Mouse (Mus musculus) heart, adult 8-10 months (tissue): Measurements from ENCODE around the gene Gm20671. TPM values are rescaled to one million over a fixed set of nuclear protein-coding genes. Genes with fewer than 3 reads are reported as not detected.
"Not testable (repeated sequence)": the region's sequence is repeated elsewhere in the genome, so short reads cannot be mapped to it uniquely, and the experiment has no call there.

Source experiments
- DNase-seq: peaks from one replicate; pipeline ENCODE4 v3.0.0; 2022; ENCODE audit warnings: low spot score
- total RNA-seq, 4 experiments: library from RNA; stranded (reverse); gene quantifications; 2 replicates each; pipeline ENCODE4 v1.2.4; 2022

The Gm20671 gene
- total RNA-seq, 4 experiments from 2014 or later, result 0.35 to 0.37 TPM; not detected in 2

- DNase-seq, result peak; percentile 93
Observed at GRCm38 (mm10) chr5:32785313-32785915, 41.5 kb downstream of the Gm20671 start, which contains the start of gene Pisd. Gene Pisd, minus strand, starts transcription at chr5:32785646.

GRCm38 (mm10) chr5:32784726-32785125 lies 42.2 kb downstream of the Gm20671 start:
- no peak for DNase-seq

DNA sequence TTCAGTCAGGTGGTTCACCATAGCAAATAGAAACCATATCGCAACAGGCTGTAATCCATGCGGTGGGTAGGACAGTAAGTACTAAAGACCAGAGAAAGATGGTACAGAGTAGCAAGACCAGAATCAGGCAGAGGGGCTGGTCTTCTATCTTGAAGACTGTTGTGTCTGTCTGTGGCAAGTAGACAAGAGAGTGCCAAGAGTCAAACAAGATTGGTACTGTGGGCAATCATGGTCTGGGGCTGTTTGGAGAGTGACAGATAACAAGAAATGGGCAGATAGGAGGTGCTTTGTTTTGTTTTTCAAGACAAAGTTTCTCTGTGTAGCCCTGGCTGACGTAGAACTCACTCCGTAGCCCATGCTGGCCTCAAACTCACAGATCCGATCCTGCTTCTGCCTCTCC lies 45.3 kb downstream of the Gm20671 start:
- no peak for DNase-seq

DNA sequence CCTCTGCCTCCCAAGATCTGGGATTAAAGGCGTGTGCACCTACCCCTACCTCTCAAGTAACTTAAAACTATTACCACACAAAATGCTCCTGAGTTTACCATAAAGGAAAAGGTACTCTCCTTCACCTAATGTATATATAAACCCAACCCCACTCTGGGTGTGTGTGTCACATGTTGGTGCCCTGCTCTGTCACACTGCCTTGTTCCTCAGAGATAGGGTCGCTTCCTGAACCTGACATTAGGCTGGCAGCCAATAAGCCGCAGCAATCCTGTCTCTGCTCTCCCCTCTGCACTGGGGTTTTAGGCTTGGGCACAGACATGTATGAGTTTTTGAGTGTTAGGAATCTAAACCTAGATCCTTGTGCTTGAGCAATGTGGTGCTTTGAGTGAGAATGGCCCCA lies 48.7 kb downstream of the Gm20671 start:
- DNase-seq, result no peak

DNA sequence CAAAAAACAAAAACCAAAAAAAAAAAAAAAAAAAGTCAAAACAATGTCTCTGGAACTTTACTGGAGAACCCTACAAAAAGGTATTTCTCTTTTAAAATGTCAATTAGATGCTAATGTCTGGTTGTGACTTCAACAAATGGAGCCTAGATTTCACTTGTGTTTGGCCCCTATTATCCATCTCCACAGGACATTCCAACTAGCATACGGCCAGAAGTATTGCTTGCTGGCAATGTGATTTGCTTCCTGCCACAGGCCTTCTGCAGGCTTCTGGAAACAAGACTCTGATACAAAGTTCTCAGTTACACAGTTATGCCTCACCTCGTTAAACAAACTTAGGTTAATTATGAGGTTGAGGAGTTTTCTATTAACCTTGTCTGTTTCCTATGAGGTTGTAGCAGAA lies 54.5 kb downstream of the Gm20671 start:
- DNase-seq, result no peak

- no peak for DNase-seq
Observed at GRCm38 (mm10) chr5:32767636-32768373, 59.1 kb downstream of the Gm20671 start.

- DNase-seq, result no peak
Observed at GRCm38 (mm10) chr5:32767004-32767403, 59.9 kb downstream of the Gm20671 start.

DNA sequence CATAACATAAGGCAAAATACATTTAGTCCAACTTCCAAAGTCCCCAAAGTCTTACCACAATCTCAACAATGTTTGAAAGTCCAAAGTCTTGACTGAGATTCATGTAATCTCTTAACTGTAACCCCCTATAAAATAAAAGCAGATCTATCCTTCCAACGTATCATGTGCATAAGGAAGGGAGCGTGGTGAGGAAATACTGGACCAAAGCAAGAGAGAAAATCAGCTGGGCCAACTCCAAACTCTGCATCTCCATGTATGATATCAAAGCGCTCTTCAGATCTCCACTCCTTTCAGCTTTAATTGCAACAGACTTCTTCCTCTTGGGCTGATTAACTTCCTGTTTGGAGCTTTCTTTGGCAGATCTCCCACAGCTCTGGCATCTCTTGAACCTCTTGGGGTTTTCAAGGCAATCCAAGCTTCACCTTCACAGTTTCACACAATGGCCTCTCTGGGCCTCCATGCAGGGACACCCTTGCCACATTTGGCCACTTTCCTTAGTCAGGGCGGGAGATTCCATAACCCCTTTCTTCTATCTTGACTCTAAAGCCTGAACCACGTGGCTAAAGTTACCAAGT lies 65.3 kb downstream of the Gm20671 start:
- DNase-seq, result peak; percentile 61

DNA sequence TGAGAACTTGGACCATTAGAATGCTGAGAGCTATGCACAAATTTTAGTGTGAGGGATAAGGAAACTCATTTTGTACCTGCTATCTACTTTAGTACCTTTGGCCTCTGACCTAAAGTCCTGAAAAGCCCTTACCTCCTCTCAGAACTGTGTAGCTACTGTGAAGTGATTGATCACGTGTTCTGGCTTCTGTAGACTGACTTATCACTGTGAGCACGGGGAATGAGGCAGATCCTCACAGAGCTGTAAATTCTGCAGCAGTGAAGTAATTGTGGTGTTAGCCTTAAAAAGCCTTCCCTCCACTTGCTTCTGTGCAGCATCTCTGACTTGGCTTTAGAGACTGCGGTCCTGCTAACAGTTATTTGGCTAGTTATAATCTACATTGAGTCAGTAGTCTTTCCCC lies 66.1 kb downstream of the Gm20671 start:
- no peak for DNase-seq

DNA sequence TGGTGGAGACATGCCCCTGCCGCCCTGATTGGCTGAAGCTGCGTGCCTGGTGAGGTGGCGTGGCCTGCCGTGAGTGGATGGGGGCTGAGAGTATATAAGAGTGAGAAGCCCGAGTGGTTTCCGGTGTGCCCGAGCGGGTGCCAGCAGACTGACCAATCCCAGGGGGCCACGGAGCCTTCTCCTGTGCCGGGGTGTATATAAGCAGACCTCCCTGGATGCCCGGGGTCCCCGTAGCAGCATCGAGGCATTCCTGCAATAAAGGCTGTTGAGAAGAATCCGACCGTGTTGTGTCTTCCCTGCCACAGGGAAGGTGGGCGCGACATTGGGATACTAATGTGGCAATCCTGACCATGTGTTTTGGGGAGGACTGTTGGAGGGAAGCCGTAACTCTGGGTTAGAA lies 66.6 kb downstream of the Gm20671 start:
- DNase-seq, result not testable (repeated sequence)

DNA sequence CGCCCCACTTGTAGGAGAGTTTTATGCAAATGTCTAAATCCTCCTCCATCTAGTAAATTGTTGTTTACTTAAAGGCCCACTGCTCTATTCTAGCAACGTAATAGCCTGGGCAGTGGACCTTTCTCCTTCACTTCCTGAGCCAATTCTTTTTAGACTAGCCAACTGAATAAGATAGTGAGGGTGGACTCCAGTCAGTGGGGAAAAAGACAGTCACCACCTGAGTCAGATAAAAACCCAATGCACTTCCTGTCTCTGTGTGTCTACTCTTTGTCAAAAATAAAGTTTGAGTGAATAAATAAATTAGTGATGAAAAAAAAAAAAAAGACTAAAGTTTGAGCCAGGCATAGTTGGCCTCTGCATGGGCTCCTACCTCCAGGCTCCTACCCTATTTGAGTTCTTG lies 67.2 kb downstream of the Gm20671 start:
- no peak for DNase-seq

DNA sequence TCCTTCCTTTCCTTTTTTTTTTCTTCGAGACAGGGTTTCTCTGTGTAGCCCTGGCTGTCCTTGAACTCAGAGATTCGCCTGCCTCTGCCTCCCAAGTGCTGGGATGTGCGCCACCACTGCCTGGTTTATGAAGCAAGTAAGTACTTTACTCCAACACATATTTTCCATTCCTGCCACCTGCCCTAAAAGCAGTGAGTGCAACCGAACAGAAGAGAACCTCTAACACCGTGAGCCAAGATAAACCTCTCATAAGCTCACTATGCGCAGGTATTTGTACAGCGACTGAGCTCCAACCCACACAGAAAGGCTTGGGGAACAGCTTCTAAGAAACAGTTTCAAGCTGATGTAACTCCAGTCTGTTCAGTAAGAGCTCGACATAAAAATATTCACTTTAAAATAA lies 70.8 kb downstream of the Gm20671 start:
- DNase-seq, result no peak

DNA sequence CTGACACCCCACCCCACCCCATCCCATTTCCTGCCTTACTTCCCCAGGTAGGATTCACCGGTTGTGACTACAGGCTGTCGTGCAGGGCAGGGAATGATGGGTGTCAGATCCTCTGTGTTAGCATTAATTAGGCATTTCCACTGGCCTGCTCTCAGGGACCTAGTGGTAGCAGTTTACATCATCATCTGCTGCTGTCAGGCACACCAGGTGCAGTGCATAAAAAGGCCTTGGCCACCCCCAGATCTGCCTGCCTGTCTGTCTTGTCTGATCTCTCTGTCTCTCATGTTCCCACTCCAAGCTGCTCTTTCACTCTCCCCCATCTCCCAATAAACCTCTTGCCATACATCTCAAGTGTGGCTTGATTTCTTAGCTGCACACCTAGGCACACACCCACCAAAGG lies 75.2 kb downstream of the Gm20671 start:
- no peak for DNase-seq

DNA sequence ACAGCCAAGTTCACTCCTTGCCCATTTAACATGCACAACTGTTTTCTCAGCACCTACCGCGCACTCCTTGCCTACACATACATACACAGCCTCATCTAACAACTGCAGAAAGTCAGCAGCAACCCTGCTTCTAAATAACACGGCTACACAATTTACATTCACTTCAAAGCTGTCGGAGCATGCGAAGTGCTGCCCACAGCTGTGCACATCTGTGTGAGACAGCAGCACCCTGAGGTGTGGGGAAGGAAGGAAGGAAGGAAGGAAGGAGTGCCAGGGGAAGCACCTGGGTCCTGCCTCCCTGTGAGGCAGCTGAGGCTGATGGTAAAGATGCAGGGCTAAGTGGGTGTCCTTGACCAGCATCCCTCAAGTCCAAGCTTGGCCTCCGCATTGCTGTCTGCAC lies 78.0 kb downstream of the Gm20671 start:
- no peak for DNase-seq

- peak; percentile 71 for DNase-seq
Observed at GRCm38 (mm10) chr5:32747650-32748375, 79.1 kb downstream of the Gm20671 start.

- DNase-seq, result peak; percentile 92
Observed at GRCm38 (mm10) chr5:32745705-32746655, 80.9 kb downstream of the Gm20671 start.

DNA sequence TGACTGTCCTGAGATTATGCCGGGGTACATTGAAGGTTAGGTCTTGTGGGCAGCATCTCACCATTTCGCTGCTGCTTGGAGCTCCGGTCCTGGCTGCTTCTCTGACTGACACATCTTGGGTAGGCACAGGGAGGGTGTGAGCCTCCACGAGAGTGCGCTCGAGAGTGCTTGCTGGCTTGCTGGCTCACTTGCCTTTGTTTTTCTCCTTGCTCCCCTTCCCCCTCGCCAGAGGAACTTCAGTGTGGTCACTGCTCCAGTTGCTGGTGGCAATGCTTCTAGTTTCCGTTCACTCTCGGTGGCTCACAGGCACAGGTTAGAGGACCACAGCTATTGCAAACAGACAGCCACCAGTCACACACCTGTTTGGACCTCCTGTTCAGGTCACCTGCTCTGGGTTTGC lies 84.8 kb downstream of the Gm20671 start:
- no peak for DNase-seq

- not testable (repeated sequence) for DNase-seq
Observed at GRCm38 (mm10) chr5:32741377-32741776, 85.5 kb downstream of the Gm20671 start.

DNA sequence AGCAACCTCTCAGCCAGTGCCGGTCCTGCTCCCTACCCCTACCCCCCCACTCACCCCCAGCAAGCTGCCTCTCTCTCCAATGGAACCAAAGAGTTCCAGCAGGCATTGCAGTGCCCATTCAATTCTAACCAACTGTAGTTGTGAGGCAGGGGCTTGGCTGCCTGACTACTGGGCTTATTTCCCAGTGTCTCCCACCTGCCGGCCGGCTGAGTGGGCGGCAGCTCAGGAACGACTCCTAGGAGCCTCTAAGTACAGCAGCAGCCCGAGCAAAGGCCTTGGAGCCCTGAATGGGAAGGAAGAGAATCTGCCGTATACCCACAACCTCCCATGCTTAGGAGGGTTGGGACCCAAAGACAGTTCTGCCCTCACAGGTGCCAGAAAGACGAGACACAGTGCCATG lies 86.1 kb downstream of the Gm20671 start:
- DNase-seq, result not testable (repeated sequence)

DNA sequence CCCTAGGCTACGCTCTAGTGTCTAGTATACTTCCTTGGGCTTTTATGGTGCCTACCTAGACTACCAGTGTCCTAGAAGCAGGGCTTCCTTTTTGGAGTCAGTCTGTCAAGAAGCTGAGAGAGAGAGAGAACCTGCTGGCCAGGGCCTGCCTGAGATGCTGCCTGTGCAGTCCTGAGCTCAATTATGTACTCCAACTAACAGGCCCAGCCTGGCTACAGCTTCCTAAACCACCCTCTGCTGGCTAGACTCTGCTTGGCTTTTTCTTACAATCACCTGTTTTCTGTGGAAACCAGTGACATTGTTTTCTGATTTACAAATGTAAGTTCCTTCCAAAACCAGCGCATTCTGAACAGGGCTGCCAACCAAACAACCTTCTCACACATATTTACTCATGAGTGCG lies 86.8 kb downstream of the Gm20671 start:
- DNase-seq, result no peak

GRCm38 (mm10) chr5:32736770-32737169 lies 90.1 kb downstream of the Gm20671 start:
- DNase-seq, result not testable (repeated sequence)
